ENCODE assay signal across 9 mouse cellular contexts in the genomic region with DNA sequence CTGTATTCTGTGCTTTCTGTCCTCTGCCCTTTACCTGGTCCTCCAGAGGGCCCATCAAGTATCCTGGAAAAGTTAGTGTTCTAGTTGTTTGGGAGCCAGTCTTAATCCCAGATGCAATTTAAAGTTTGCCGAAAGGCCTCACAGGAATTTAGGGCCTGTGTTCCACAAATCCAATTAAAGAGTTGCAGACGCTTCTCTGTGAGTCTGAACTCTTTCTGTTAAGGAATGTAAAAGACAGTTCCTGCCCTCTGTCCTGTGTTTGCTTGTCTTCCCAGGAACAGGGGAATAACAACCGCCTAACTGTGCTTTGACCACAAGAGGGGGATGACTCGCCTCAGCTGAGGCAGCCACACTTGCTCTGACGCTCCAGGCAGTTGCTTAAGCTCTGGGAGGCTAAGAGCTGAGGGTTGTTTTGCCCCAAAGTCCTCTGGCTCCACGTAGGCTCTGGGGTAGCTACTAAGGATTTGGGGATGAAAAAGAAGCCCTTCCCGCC. TPM values are rescaled to one million over a fixed set of nuclear protein-coding genes. Genes with fewer than 3 reads are reported as not detected.
DNase-seq lines count a peak whose midpoint lies in the region; ATAC-seq and TF ChIP-seq lines count a peak whose summit lies in the region.
"Had no signal": no experiment of that assay in that cellular context is flagged by ENCODE, and none has a peak within 500 bp of the region (broad histone marks: within the 10 kb centered on the region; RNA-seq: fewer than 3 reads in every experiment).

A gene (minus strand): TSS at position 51 of the 493 bp plus-strand sequence.

- no peaks in the 10 kb centered on the region for H3K27me3 ChIP-seq in hindbrain, embryonic 10.5 days (ENCODE audit: insufficient read depth, poor library complexity, severe bottlenecking)
- H3K27me3 ChIP-seq in hindbrain, embryonic 12.5 days, result no peaks in the 10 kb centered on the region
- H3K27me3 ChIP-seq in small intestine, adult 2 months (ENCODE audit: control insufficient read depth, insufficient read depth, low read length), result no peaks in the 10 kb centered on the region

- 12% methylated on average over 7 of the region's 7 CpGs for WGBS in hindbrain, embryonic 10.5 days
- WGBS in hindbrain, embryonic 12.5 days, result 17% methylated on average over 7 of the region's 7 CpGs
- 23% methylated on average over 7 of the region's 7 CpGs for WGBS in small intestine, adult 2 months

- H3K4me1 ChIP-seq in hindbrain, embryonic 10.5 days (replicated peaks), result peaks cover 10% of the 10 kb centered on the region; the same call in 1 of the 2 replicates
- no peaks in the 10 kb centered on the region for H3K4me1 ChIP-seq in hindbrain, embryonic 12.5 days
- no peaks in the 10 kb centered on the region for H3K4me1 ChIP-seq in small intestine, adult 2 months (ENCODE audit: control insufficient read depth, insufficient read depth, insufficient read length, low read length)

- peak; percentile 32; the same call in 1 of the 2 replicates for TF ChIP-seq CTCF in small intestine, adult 2 months (IDR thresholded peaks at IDR 0.05; ENCODE audit: extremely low read depth, insufficient read length, insufficient replicate concordance, low read depth, low read length)

- no peaks in the 10 kb centered on the region for H3K36me3 ChIP-seq in hindbrain, embryonic 10.5 days
- H3K36me3 ChIP-seq in hindbrain, embryonic 12.5 days, result no peaks in the 10 kb centered on the region
- H3K36me3 ChIP-seq in small intestine, adult 2 months (ENCODE audit: control insufficient read depth, insufficient read depth, low read length), result no peaks in the 10 kb centered on the region

- H3K9me3 ChIP-seq in hindbrain, embryonic 10.5 days, result no peaks in the 10 kb centered on the region
- H3K9me3 ChIP-seq in hindbrain, embryonic 12.5 days (replicated peaks), result no peaks in the 10 kb centered on the region

- ATAC-seq in hindbrain, embryonic 12.5 days (ENCODE audit: low FRiP score), result no peak

- no peak within 1 kb of the TSS for H3K4me2 ChIP-seq in hindbrain, embryonic 12.5 days (replicated peaks)

- no peak within 1 kb of the TSS for H3K4me3 ChIP-seq in hindbrain, embryonic 10.5 days
- H3K4me3 ChIP-seq in hindbrain, embryonic 12.5 days, result no peak within 1 kb of the TSS
- H3K4me3 ChIP-seq in small intestine, adult 2 months (ENCODE audit: low read depth, low read length), result no peak within 1 kb of the TSS

- no peak for TF ChIP-seq POLR2A in small intestine, adult 2 months (IDR thresholded peaks at IDR 0.05; ENCODE audit: low read depth, low read length)

- no peak within 1 kb of the TSS for H3K27ac ChIP-seq in hindbrain, embryonic 10.5 days
- no peak within 1 kb of the TSS for H3K27ac ChIP-seq in hindbrain, embryonic 12.5 days
- H3K27ac ChIP-seq in small intestine, adult 2 months (ENCODE audit: insufficient read depth, low read depth, low read length), result no peak within 1 kb of the TSS

- DNase-seq in hindbrain, embryonic 10.5 days (ENCODE audit: low spot score), result peak; percentile 28
- DNase-seq in 3134 (ENCODE audit: extremely low read depth, insufficient read length, low spot score), result peak; percentile 51
- DNase-seq in MN1 (ENCODE audit: low spot score), result peak; percentile 11
- peak; percentile 26 for DNase-seq in hindlimb bud, embryonic 11.5 days (ENCODE audit: extremely low spot score, low read depth, low spot score)
- no peak for DNase-seq in spleen, postnatal 36 days (ENCODE audit: low spot score in 2 of 2)
- no peak for DNase-seq in left cerebral cortex, adult 18-20 months (ENCODE audit: low spot score in 2 of 2)

- no peak within 1 kb of the TSS for H3K9ac ChIP-seq in hindbrain, embryonic 12.5 days

RNA-seq across cellular contexts. Expression of the gene that starts here (rescaled TPM):
- polyA plus RNA-seq in hindbrain, embryonic 10.5 days (2016; fragmentation: Nextera tagmentation; extraction: Ambion mirVana), result not detected in 2 replicates
- polyA plus RNA-seq in hindbrain, embryonic 12.5 days (2016; fragmentation: Nextera tagmentation; extraction: Ambion mirVana), result not detected in 2 replicates
- not detected in 2 replicates for polyA plus RNA-seq in small intestine, adult 2 months (2012; rRNA removed)
- total RNA-seq in left cerebral cortex, adult 18-20 months (2021), result not detected
- total RNA-seq: layer of hippocampus, postnatal 14 days had no signal

Comparison
In these comparisons a context has a peak if more than half of its experiments do, and no peak if none do; other contexts are left out.
1. Peak in DNase-seq in hindbrain, embryonic 10.5 days; RNA of the gene not detected or under 1 TPM.
2. DNase-seq: peak in 3134 (single experiment), MN1 (single experiment) and hindlimb bud, embryonic 11.5 days (single experiment); none in spleen, postnatal 36 days (0 of 2) and left cerebral cortex, adult 18-20 months (0 of 2).